15 mouse cellular contexts compared by ENCODE assay signal in the genomic region with DNA sequence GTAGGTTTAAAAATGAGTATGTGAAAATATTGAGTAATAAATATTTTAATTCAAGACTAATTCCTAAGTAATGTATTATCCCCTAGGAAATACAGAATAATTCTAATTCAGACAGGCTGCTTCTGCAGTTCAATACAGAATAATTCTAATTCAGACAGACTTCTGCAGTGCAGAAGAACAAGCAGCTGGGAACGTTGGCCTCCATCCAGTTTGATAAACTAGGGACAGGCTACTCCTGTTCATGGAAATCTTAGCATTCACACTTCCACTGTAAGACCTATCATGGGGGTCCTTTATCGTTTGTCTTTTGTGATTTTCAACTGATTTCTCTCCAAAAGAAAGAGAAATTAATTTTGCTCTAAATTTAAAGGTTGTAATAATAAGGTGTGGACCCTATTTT.
A peak's percentile ranks its signal among the peaks of the same experiment; 100 is the strongest.
DNase-seq lines count a peak whose midpoint lies in the region; ATAC-seq and TF ChIP-seq lines count a peak whose summit lies in the region.
"Had no signal": no experiment of that assay in that cellular context is flagged by ENCODE, and none has a peak within 500 bp of the region (broad histone marks: within the 10 kb centered on the region; RNA-seq: fewer than 3 reads in every experiment).

No protein-coding gene starts in this region.

- no peak overlapping the region for H3K9ac ChIP-seq in midbrain, postnatal 0 days (replicated peaks; ENCODE audit: low read length, poor library complexity, severe bottlenecking)
- H3K9ac ChIP-seq in midbrain, embryonic 11.5 days (ENCODE audit: low read length): no peak overlapping the region
- H3K9ac ChIP-seq: hindbrain, embryonic 14.5 days; liver, embryonic 13.5 days had no signal

- no peaks in the 10 kb centered on the region for H3K36me3 ChIP-seq in midbrain, postnatal 0 days (ENCODE audit: insufficient read depth, low read length)
- no peaks in the 10 kb centered on the region for H3K36me3 ChIP-seq in midbrain, embryonic 11.5 days (ENCODE audit: control insufficient read depth, insufficient read depth, low read length)
- H3K36me3 ChIP-seq: liver, embryonic 13.5 days had no signal

- no peaks in the 10 kb centered on the region for H3K9me3 ChIP-seq in midbrain, postnatal 0 days (ENCODE audit: low read length)
- no peaks in the 10 kb centered on the region for H3K9me3 ChIP-seq in midbrain, embryonic 11.5 days (ENCODE audit: control insufficient read depth, low read length)
- H3K9me3 ChIP-seq: liver, embryonic 13.5 days had no signal

- TF ChIP-seq CTCF in midbrain, postnatal 0 days (IDR thresholded peaks at IDR 0.05): no peak

- peak; percentile 10 for DNase-seq in gastrocnemius, postnatal 14 days
- DNase-seq in gastrocnemius, postnatal 36 days: no peak
- peak; percentile 19 for DNase-seq in kidney, postnatal 14 days
- DNase-seq in kidney, adult 9 months: no peak
- DNase-seq in midbrain, postnatal 0 days (ENCODE audit: low spot score): peak; percentile 42
- no peak for DNase-seq in midbrain, embryonic 11.5 days (ENCODE audit: low spot score, missing footprints)
- DNase-seq in yolk sac, embryonic 10.5 days (ENCODE audit: low spot score): no peak
- DNase-seq: adrenal gland, postnatal 25 days; cerebellum, adult 8-10 months; embryo, embryonic 11 days; kidney, postnatal 25 days; liver, embryonic 13.5 days had no signal

- no peak for ATAC-seq in midbrain, postnatal 0 days (ENCODE audit: low FRiP score)
- ATAC-seq in midbrain, embryonic 11.5 days (ENCODE audit: low FRiP score): no peak
- ATAC-seq: intestine, postnatal 0 days; midbrain, embryonic 16.5 days had no signal

- H3K4me1 ChIP-seq in midbrain, postnatal 0 days (ENCODE audit: insufficient read depth, low read length): no peaks in the 10 kb centered on the region
- no peaks in the 10 kb centered on the region for H3K4me1 ChIP-seq in midbrain, embryonic 11.5 days (ENCODE audit: control insufficient read depth, insufficient read depth, low read length)
- H3K4me1 ChIP-seq: liver, embryonic 13.5 days had no signal

- no peaks in the 10 kb centered on the region for H3K27me3 ChIP-seq in midbrain, postnatal 0 days (ENCODE audit: insufficient read depth, low read length)
- H3K27me3 ChIP-seq in midbrain, embryonic 11.5 days (ENCODE audit: control insufficient read depth, insufficient read depth, low read length): no peaks in the 10 kb centered on the region
- H3K27me3 ChIP-seq: liver, embryonic 13.5 days had no signal

- H3K27ac ChIP-seq in midbrain, postnatal 0 days (ENCODE audit: low read depth, low read length): no peak overlapping the region
- H3K27ac ChIP-seq in midbrain, embryonic 11.5 days (ENCODE audit: low read depth, low read length): no peak overlapping the region
- H3K27ac ChIP-seq: hindbrain, embryonic 14.5 days; liver, embryonic 13.5 days had no signal

- no peak overlapping the region for H3K4me3 ChIP-seq in midbrain, postnatal 0 days (ENCODE audit: low read depth, low read length)
- H3K4me3 ChIP-seq in midbrain, embryonic 11.5 days (ENCODE audit: low read depth, low read length): no peak overlapping the region
- H3K4me3 ChIP-seq: liver, embryonic 13.5 days had no signal

- intact Hi-C loops in gastrocnemius, postnatal 14 days (cut with DNase I; ENCODE audit: low total_unique reads): no loop called here
- intact Hi-C loops in gastrocnemius, postnatal 36 days (cut with DNase I): no loop called here

- no peak overlapping the region for H3K4me2 ChIP-seq in midbrain, postnatal 0 days (ENCODE audit: low read depth, low read length, poor library complexity, severe bottlenecking)
- no peak overlapping the region for H3K4me2 ChIP-seq in midbrain, embryonic 11.5 days
- H3K4me2 ChIP-seq: hindbrain, embryonic 14.5 days; liver, embryonic 13.5 days had no signal

- WGBS in midbrain, postnatal 0 days: 53% methylated on average over 2 of the region's 2 CpGs
- WGBS in midbrain, embryonic 11.5 days: 75% methylated on average over 2 of the region's 2 CpGs

Comparison
In these comparisons a context has a peak if more than half of its experiments do, and no peak if none do; other contexts are left out.
1. DNase-seq: peak in gastrocnemius, postnatal 14 days (single experiment), kidney, postnatal 14 days (single experiment) and midbrain, postnatal 0 days (single experiment); none in gastrocnemius, postnatal 36 days (0 of 2), kidney, adult 9 months (single experiment), midbrain, embryonic 11.5 days (single experiment) and yolk sac, embryonic 10.5 days (single experiment).